Mouse (Mus musculus) liver, embryonic 12.5 days (tissue): ENCODE data around the gene Tmem210. TPM values are rescaled to one million over a fixed set of nuclear protein-coding genes. Genes with fewer than 3 reads are reported as not detected.
"Not testable (repeated sequence)": the region's sequence is repeated elsewhere in the genome, so short reads cannot be mapped to it uniquely, and the experiment has no call there.

Source experiments
- ATAC-seq: fragments of 200-750 bp; cut with Nextera tagmentation; 2 replicates; pipeline ENCODE4 v1.8.0; 2017; ENCODE audit warnings: moderate number of reproducible peaks, mild to moderate bottlenecking, moderate library complexity
- H3K27ac ChIP-seq: fragments of 300-500 bp; sonication (generic); 2 replicates; pipeline ENCODE4 v1.5.1; 2016; ENCODE audit warnings: mild to moderate bottlenecking
- H3K27me3 ChIP-seq: fragments of 300-500 bp; sonication (generic); replicated peaks from 2 replicates; pipeline ENCODE4 v1.6.1; 2016; ENCODE audit warnings: mild to moderate bottlenecking, moderate library complexity
- H3K36me3 ChIP-seq: fragments of 300-500 bp; sonication (generic); 2 replicates; pipeline ENCODE4 v1.6.1; 2016; ENCODE audit warnings: mild to moderate bottlenecking, moderate library complexity
- H3K4me1 ChIP-seq: fragments of 300-500 bp; sonication (generic); 2 replicates; pipeline ENCODE4 v1.6.1; 2016
- H3K4me2 ChIP-seq: fragments of 300-500 bp; sonication (generic); 2 replicates; pipeline ENCODE4 v1.6.1; 2016; ENCODE audit warnings: mild to moderate bottlenecking, moderate library complexity
- H3K4me3 ChIP-seq: fragments of 300-500 bp; sonication (generic); 2 replicates; pipeline ENCODE4 v1.5.1; 2016; ENCODE audit warnings: mild to moderate bottlenecking, moderate library complexity
- H3K9ac ChIP-seq: fragments of 300-500 bp; sonication (generic); 2 replicates; pipeline ENCODE4 v1.6.1; 2016; ENCODE audit warnings: mild to moderate bottlenecking, moderate library complexity
- H3K9me3 ChIP-seq: fragments of 300-500 bp; sonication (generic); replicated peaks from 2 replicates; pipeline ENCODE4 v1.6.1; 2016; ENCODE audit warnings: mild to moderate bottlenecking, moderate library complexity
- WGBS: fragments of 180-500 bp; shearing (Covaris S2); methylation state at CpG from one replicate; pipeline ENCODE4 v1.1.7; 2016; ENCODE audit not compliant: insufficient replicate concordance; 5-methylcytosine and 5-hydroxymethylcytosine counted together
- polyA plus RNA-seq: library from polyadenylated mRNA; unstranded; fragments of >200 nt; fragmentation: Nextera tagmentation; extraction: Ambion mirVana; gene quantifications from 2 replicates; pipeline ENCODE4 v1.2.1, GENCODE M21; 2016

Tmem210 gene
- polyA plus RNA-seq, 1 experiment from 2014 or later = not detected

DNA sequence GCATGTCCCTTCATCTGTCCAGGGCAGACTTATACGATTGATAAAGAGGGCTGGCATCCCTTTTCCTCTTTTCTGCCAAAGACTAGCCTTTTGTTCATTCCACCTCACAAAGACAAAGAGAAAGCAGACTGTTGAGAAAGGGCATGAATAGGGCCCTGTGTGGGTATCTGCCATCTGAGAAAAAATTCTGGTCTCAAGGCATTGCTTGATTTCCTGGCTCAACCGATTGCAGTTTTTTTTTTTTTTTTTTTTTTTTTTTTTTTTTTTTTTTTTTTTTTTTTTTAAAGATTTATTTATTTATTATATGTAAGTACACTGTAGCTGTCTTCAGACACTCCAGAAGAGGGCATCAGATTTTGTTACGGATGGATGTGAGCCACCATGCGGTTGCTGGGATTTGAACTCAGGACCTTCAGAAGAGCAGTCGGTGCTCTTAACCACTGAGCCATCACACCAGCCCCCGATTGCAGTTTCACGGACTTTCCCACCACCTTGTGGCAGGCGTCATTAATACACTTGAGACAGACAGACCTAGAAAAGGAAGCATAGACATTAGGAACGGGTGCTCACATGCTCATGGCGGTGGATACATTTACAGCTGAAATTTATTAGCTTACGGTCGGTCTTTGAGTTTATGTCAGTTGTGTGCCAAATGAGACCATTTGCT lies 31.4 kb upstream of the Tmem210 start:
- H3K9ac ChIP-seq = peak overlapping the region; percentile 85
- WGBS = 39% methylated on average over 12 of the region's 12 CpGs
- not testable (repeated sequence) for H3K27me3 ChIP-seq, ATAC-seq, H3K9me3 ChIP-seq
- H3K4me2 ChIP-seq = peak overlapping the region; percentile 88
- H3K4me3 ChIP-seq = peak overlapping the region; percentile 99
- 0 out of 2 replicates have a peak overlapping the region, but pooled peaks have one; percentile 85 for H3K27ac ChIP-seq
- H3K36me3 ChIP-seq = peaks cover 21% of the 10 kb centered on the region
- H3K4me1 ChIP-seq = peaks cover 27% of the 10 kb centered on the region

GRCm38 (mm10) chr2:25257250-25257649 lies 30.7 kb upstream of the Tmem210 start:
- WGBS = 75% methylated on average over 5 of the region's 5 CpGs
- not testable (repeated sequence) for H3K4me3 ChIP-seq, ATAC-seq, H3K27me3 ChIP-seq, H3K4me2 ChIP-seq, H3K9me3 ChIP-seq, H3K9ac ChIP-seq, H3K27ac ChIP-seq
- peaks cover 32% of the 10 kb centered on the region for H3K4me1 ChIP-seq
- H3K36me3 ChIP-seq = peaks cover 14% of the 10 kb centered on the region

DNA sequence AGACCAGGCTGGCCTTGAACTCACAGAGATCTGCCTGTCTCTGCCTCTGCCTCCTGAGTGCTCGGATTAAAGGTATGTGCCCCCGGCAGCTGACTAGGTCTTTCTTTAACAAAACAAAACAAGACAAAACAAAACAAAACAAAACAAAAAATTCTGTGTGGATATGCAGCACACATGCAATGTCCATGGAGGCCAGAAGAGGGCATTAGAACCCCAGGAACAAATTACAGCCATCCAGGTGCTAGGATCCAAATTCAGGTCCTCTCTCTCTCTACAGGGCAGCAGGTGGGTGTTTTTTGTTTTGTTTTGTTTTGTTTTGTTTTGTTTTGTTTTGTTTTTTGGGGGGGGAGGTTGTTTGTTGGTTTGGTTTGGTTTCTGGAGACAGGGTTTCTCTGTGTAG lies 29.1 kb upstream of the Tmem210 start:
- Histone ChIP-seq H3K4me2 (no peak overlapping the region), H3K27ac (no peak overlapping the region), H3K9me3 (no peaks in the 10 kb centered on the region), H3K4me1 (peaks cover 44% of the 10 kb centered on the region), H3K4me3 (no peak overlapping the region), H3K36me3 (no peaks in the 10 kb centered on the region), H3K27me3 (peaks cover 9% of the 10 kb centered on the region), H3K9ac (no peak overlapping the region)
- no peak for ATAC-seq
- 37% methylated on average over 2 of the region's 2 CpGs for WGBS

GRCm38 (mm10) chr2:25261870-25262269 lies 26.1 kb upstream of the Tmem210 start:
- peaks cover 56% of the 10 kb centered on the region for H3K4me1 ChIP-seq
- H3K36me3 ChIP-seq = no peaks in the 10 kb centered on the region
- 42% methylated on average over 12 of the region's 12 CpGs for WGBS
- H3K27me3 ChIP-seq = peaks cover 11% of the 10 kb centered on the region
- no peaks in the 10 kb centered on the region for H3K9me3 ChIP-seq
- peak; percentile 7; the same call in 1 of the 2 replicates for ATAC-seq
- H3K27ac ChIP-seq = peak overlapping the region; percentile 77
- H3K9ac ChIP-seq = peak overlapping the region; percentile 65
- H3K4me3 ChIP-seq = peak overlapping the region; percentile 84
- peak overlapping the region; percentile 100 for H3K4me2 ChIP-seq

DNA sequence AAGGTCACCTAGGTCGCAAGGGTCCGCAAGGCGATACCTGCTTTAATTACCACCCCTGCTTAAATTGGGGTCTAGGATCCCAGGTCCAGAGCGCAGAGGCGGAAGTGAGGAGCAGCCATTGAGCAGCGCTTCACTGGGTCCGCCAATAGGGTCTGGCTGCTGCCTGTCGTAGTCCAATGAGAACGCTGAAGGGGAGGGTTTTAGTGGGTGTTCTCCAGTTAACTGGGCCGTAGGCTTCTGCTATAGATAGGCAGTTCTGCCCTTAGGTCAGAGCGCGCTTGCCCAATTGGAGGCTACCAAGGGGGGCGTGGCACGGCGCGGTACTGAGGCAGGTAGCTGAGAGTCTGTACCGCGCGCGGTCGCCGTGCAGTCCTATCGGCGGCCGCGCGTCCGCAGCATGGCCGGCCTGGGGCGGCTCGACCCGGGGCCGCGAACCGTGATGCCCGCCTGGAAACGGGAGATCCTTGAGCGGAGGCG lies 25.6 kb upstream of the Tmem210 start, which contains the start of gene Tprn:
Tprn (plus strand) TSS at position 328 of the 477 bp plus-strand sequence.
- H3K27ac ChIP-seq = peak within 1 kb of the TSS; percentile 77
- H3K9ac ChIP-seq = peak within 1 kb of the TSS; percentile 86
- H3K4me3 ChIP-seq = peak within 1 kb of the TSS; percentile 84
- ATAC-seq = peak; percentile 97
- peaks cover 11% of the 10 kb centered on the region for H3K27me3 ChIP-seq
- H3K36me3 ChIP-seq = no peaks in the 10 kb centered on the region; the same call in 1 of the 2 replicates
- WGBS = under 1% methylated on average over 39 of the region's 39 CpGs
- H3K4me2 ChIP-seq = peak within 1 kb of the TSS; percentile 100
- H3K4me1 ChIP-seq = peaks cover 56% of the 10 kb centered on the region
- no peaks in the 10 kb centered on the region for H3K9me3 ChIP-seq

GRCm38 (mm10) chr2:25262795-25263622 lies 24.9 kb upstream of the Tmem210 start:
- H3K36me3 ChIP-seq = peaks cover 2% of the 10 kb centered on the region; the same call in 1 of the 2 replicates
- H3K4me2 ChIP-seq = peak overlapping the region; percentile 100
- H3K27me3 ChIP-seq = peaks cover 11% of the 10 kb centered on the region
- peak overlapping the region; percentile 84 for H3K4me3 ChIP-seq
- peak; percentile 13 for ATAC-seq
- H3K27ac ChIP-seq = peak overlapping the region; percentile 77
- whole genome bisulfite sequencing = 2% methylated on average over 82 of the region's 82 CpGs
- no peaks in the 10 kb centered on the region for H3K9me3 ChIP-seq
- H3K4me1 ChIP-seq = peaks cover 63% of the 10 kb centered on the region
- peak overlapping the region; percentile 86 for H3K9ac ChIP-seq

DNA sequence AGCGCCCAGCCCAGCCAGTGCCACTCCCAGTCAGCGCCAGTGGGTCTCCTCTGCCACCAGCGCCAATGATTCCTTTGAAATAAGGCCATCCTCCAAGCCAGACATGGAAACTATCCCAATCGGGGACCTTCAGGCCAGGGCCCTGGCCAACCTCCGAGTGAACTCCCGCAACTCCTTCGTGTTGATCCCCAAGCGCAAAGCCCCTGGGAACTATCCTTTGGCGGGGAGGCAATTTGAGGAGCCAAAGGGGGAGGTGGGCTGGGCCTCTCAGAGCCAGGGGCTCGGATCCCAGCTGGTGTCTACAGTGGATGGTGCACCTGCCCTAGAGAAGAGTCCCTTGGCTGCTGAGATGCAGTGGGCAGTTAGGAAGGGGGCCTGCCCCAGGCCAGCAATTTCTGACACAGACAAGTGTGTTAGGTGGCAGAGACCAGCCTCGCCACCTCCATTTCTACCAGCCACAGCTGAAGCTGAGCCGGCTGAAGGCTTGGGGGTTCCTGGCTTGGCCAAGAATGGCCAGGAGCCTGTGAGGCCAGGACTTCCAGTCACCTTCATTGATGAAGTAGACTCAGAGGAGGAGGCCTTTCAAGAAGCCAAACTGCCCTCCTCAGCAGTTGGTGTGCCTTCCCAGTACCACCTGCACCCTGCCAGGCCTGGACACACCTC lies 24.2 kb upstream of the Tmem210 start:
- 29% methylated on average over 12 of the region's 12 CpGs for WGBS
- Histone ChIP-seq H3K4me2 (peak overlapping the region; percentile 100), H3K9me3 (no peaks in the 10 kb centered on the region), H3K4me1 (peaks cover 68% of the 10 kb centered on the region), H3K4me3 (peak overlapping the region; percentile 84), H3K36me3 (peaks cover 8% of the 10 kb centered on the region), H3K27ac (peak overlapping the region; percentile 77; the same call in 1 of the 2 replicates), H3K9ac (peak overlapping the region; percentile 86), H3K27me3 (peaks cover 11% of the 10 kb centered on the region)
- ATAC-seq = no peak

GRCm38 (mm10) chr2:25264286-25264660 lies 23.7 kb upstream of the Tmem210 start:
- Histone ChIP-seq H3K36me3 (peaks cover 13% of the 10 kb centered on the region), H3K9ac (peak overlapping the region; percentile 86; the same call in 1 of the 2 replicates), H3K4me3 (peak overlapping the region; percentile 84), H3K4me2 (peak overlapping the region; percentile 100), H3K27me3 (peaks cover 11% of the 10 kb centered on the region), H3K4me1 (peaks cover 68% of the 10 kb centered on the region), H3K27ac (no peak overlapping the region), H3K9me3 (no peaks in the 10 kb centered on the region)
- ATAC-seq = no peak
- WGBS = 68% methylated on average over 5 of the region's 5 CpGs

- Histone ChIP-seq H3K9ac (peak overlapping the region; percentile 27; the same call in 1 of the 2 replicates), H3K4me1 (peaks cover 68% of the 10 kb centered on the region)
- 67% methylated on average over 3 of the region's 3 CpGs for WGBS
Observed at GRCm38 (mm10) chr2:25264851-25265250, 23.1 kb upstream of the Tmem210 start.

GRCm38 (mm10) chr2:25265897-25266656 lies 21.9 kb upstream of the Tmem210 start:
- H3K4me2 ChIP-seq = peak overlapping the region; percentile 100
- peaks cover 31% of the 10 kb centered on the region for H3K36me3 ChIP-seq
- peaks cover 11% of the 10 kb centered on the region for H3K27me3 ChIP-seq
- peak overlapping the region; percentile 20 for H3K4me3 ChIP-seq
- no peaks in the 10 kb centered on the region for H3K9me3 ChIP-seq
- H3K27ac ChIP-seq = peak overlapping the region; percentile 64
- 38% methylated on average over 6 of the region's 6 CpGs for WGBS
- peaks cover 80% of the 10 kb centered on the region for H3K4me1 ChIP-seq
- peak overlapping the region; percentile 52 for H3K9ac ChIP-seq
- ATAC-seq = no peak

More at GRCm38 (mm10) chr2:25264851-25265250, 23.1 kb upstream of the Tmem210 start:
- Histone ChIP-seq H3K4me3 (no peak overlapping the region), H3K36me3 (peaks cover 19% of the 10 kb centered on the region), H3K4me2 (peak overlapping the region; percentile 100), H3K27ac (no peak overlapping the region), H3K9me3 (no peaks in the 10 kb centered on the region), H3K27me3 (peaks cover 11% of the 10 kb centered on the region)
- no peak for ATAC-seq

GRCm38 (mm10) chr2:25266720-25267119 lies 21.2 kb upstream of the Tmem210 start:
- ATAC-seq = no peak
- peaks cover 33% of the 10 kb centered on the region for H3K36me3 ChIP-seq
- peak overlapping the region; percentile 20; the same call in 1 of the 2 replicates for H3K4me3 ChIP-seq
- H3K4me2 ChIP-seq = peak overlapping the region; percentile 100
- H3K9ac ChIP-seq = peak overlapping the region; percentile 52
- H3K4me1 ChIP-seq = peaks cover 81% of the 10 kb centered on the region
- H3K9me3 ChIP-seq = no peaks in the 10 kb centered on the region
- H3K27me3 ChIP-seq = peaks cover 11% of the 10 kb centered on the region
- peak overlapping the region; percentile 64 for H3K27ac ChIP-seq
- WGBS = 52% methylated on average over 2 of the region's 2 CpGs
